Mouse (Mus musculus): ENCODE data around the gene Gng12. TPM values are rescaled to one million over a fixed set of nuclear protein-coding genes. Genes with fewer than 3 reads are reported as not detected.
A peak's percentile ranks its signal among the peaks of the same experiment; 100 is the strongest.
"Not testable (repeated sequence)": the region's sequence is repeated elsewhere in the genome, so short reads cannot be mapped to it uniquely, and the experiment has no call there.

Gene Gng12
- polyA plus RNA-seq (2014; fragmentation: Nextera tagmentation; extraction: Ambion mirVana), result 78.2 and 82.9 TPM in 2 replicates

GRCm38 (mm10) chr6:66896119-66896920 lies at the start of gene Gng12:
TSS of gene Gng12 (plus strand) at chr6:66896397.
- H3K4me1 ChIP-seq (ENCODE audit: control insufficient read depth, insufficient read depth, low read length), result no peaks in the 10 kb centered on the region

GRCm38 (mm10) chr6:66848936-66849335 lies 47.3 kb upstream of the Gng12 start:
- Histone ChIP-seq H3K36me3 (ENCODE audit: control insufficient read depth, insufficient read depth, low read length) (no peaks in the 10 kb centered on the region), H3K4me2 (ENCODE audit: low read depth, low read length) (no peak overlapping the region), H3K27me3 (ENCODE audit: control insufficient read depth, insufficient read depth, low read length) (no peaks in the 10 kb centered on the region), H3K27ac (ENCODE audit: low read depth, low read length) (no peak overlapping the region), H3K9me3 (ENCODE audit: control insufficient read depth, low read length) (no peaks in the 10 kb centered on the region), H3K4me3 (ENCODE audit: low read depth, low read length) (no peak overlapping the region), H3K4me1 (ENCODE audit: control insufficient read depth, insufficient read depth, low read length) (no peaks in the 10 kb centered on the region), H3K9ac (replicated peaks; ENCODE audit: low read depth, low read length) (no peak overlapping the region)
- 53% methylated on average over 4 of the region's 4 CpGs for WGBS
- no peak for ATAC-seq (ENCODE audit: low read depth)

More at GRCm38 (mm10) chr6:66896119-66896920, at the start of gene Gng12:
- under 1% methylated on average over 79 of the region's 98 CpGs for WGBS
- Histone ChIP-seq H3K27me3 (ENCODE audit: control insufficient read depth, insufficient read depth, low read length) (no peaks in the 10 kb centered on the region), H3K9me3 (ENCODE audit: control insufficient read depth, low read length) (no peaks in the 10 kb centered on the region), H3K4me3 (ENCODE audit: low read depth, low read length) (peak within 1 kb of the TSS; percentile 75), H3K9ac (replicated peaks; ENCODE audit: low read depth, low read length) (peak within 1 kb of the TSS; percentile 78), H3K27ac (ENCODE audit: low read depth, low read length) (peak within 1 kb of the TSS; percentile 6; the same call in 1 of the 2 replicates), H3K4me2 (ENCODE audit: low read depth, low read length) (peak within 1 kb of the TSS; percentile 80), H3K36me3 (ENCODE audit: control insufficient read depth, insufficient read depth, low read length) (no peaks in the 10 kb centered on the region)
- ATAC-seq (ENCODE audit: low read depth), result peak; percentile 91

- no peak for ATAC-seq (ENCODE audit: low read depth)
- H3K27ac ChIP-seq (ENCODE audit: low read depth, low read length), result no peak overlapping the region
- H3K4me2 ChIP-seq (ENCODE audit: low read depth, low read length), result no peak overlapping the region
- no peak overlapping the region for H3K4me3 ChIP-seq (ENCODE audit: low read depth, low read length)
- H3K4me1 ChIP-seq (ENCODE audit: control insufficient read depth, insufficient read depth, low read length), result no peaks in the 10 kb centered on the region
- H3K9me3 ChIP-seq (ENCODE audit: control insufficient read depth, low read length), result no peaks in the 10 kb centered on the region
- no peaks in the 10 kb centered on the region for H3K36me3 ChIP-seq (ENCODE audit: control insufficient read depth, insufficient read depth, low read length)
- H3K27me3 ChIP-seq (ENCODE audit: control insufficient read depth, insufficient read depth, low read length), result no peaks in the 10 kb centered on the region
- no peak overlapping the region for H3K9ac ChIP-seq (replicated peaks; ENCODE audit: low read depth, low read length)
Measured at GRCm38 (mm10) chr6:66856236-66856635, 40.0 kb upstream of the Gng12 start.

- no peak for ATAC-seq (ENCODE audit: low read depth)
- H3K9me3 ChIP-seq (ENCODE audit: control insufficient read depth, low read length), result no peaks in the 10 kb centered on the region
- no peaks in the 10 kb centered on the region for H3K4me1 ChIP-seq (ENCODE audit: control insufficient read depth, insufficient read depth, low read length)
- no peaks in the 10 kb centered on the region for H3K36me3 ChIP-seq (ENCODE audit: control insufficient read depth, insufficient read depth, low read length)
- H3K27me3 ChIP-seq (ENCODE audit: control insufficient read depth, insufficient read depth, low read length), result no peaks in the 10 kb centered on the region
- no peak overlapping the region for H3K4me3 ChIP-seq (ENCODE audit: low read depth, low read length)
- H3K27ac ChIP-seq (ENCODE audit: low read depth, low read length), result no peak overlapping the region
- WGBS, result 87% methylated on average over 1 of the region's 1 CpGs
- no peak overlapping the region for H3K4me2 ChIP-seq (ENCODE audit: low read depth, low read length)
- no peak overlapping the region for H3K9ac ChIP-seq (replicated peaks; ENCODE audit: low read depth, low read length)
Measured at GRCm38 (mm10) chr6:66858356-66858755, 37.8 kb upstream of the Gng12 start.

GRCm38 (mm10) chr6:66859391-66859790 lies 36.8 kb upstream of the Gng12 start:
- Histone ChIP-seq H3K4me3 (ENCODE audit: low read depth, low read length) (no peak overlapping the region), H3K4me1 (ENCODE audit: control insufficient read depth, insufficient read depth, low read length) (no peaks in the 10 kb centered on the region), H3K9me3 (ENCODE audit: control insufficient read depth, low read length) (no peaks in the 10 kb centered on the region), H3K36me3 (ENCODE audit: control insufficient read depth, insufficient read depth, low read length) (no peaks in the 10 kb centered on the region), H3K9ac (replicated peaks; ENCODE audit: low read depth, low read length) (no peak overlapping the region), H3K4me2 (ENCODE audit: low read depth, low read length) (no peak overlapping the region), H3K27me3 (ENCODE audit: control insufficient read depth, insufficient read depth, low read length) (no peaks in the 10 kb centered on the region), H3K27ac (ENCODE audit: low read depth, low read length) (no peak overlapping the region)
- no peak for ATAC-seq (ENCODE audit: low read depth)

GRCm38 (mm10) chr6:66864463-66864862 lies 31.7 kb upstream of the Gng12 start:
- WGBS, result 75% methylated on average over 2 of the region's 2 CpGs
- no peaks in the 10 kb centered on the region for H3K27me3 ChIP-seq (ENCODE audit: control insufficient read depth, insufficient read depth, low read length)
- no peak overlapping the region for H3K4me3 ChIP-seq (ENCODE audit: low read depth, low read length)
- H3K9me3 ChIP-seq (ENCODE audit: control insufficient read depth, low read length), result no peaks in the 10 kb centered on the region
- H3K4me1 ChIP-seq (ENCODE audit: control insufficient read depth, insufficient read depth, low read length), result no peaks in the 10 kb centered on the region
- H3K4me2 ChIP-seq (ENCODE audit: low read depth, low read length), result no peak overlapping the region
- no peak overlapping the region for H3K9ac ChIP-seq (replicated peaks; ENCODE audit: low read depth, low read length)
- H3K27ac ChIP-seq (ENCODE audit: low read depth, low read length), result no peak overlapping the region
- H3K36me3 ChIP-seq (ENCODE audit: control insufficient read depth, insufficient read depth, low read length), result no peaks in the 10 kb centered on the region
- no peak for ATAC-seq (ENCODE audit: low read depth)

GRCm38 (mm10) chr6:66866295-66866694 lies 29.9 kb upstream of the Gng12 start:
- Histone ChIP-seq H3K27ac (ENCODE audit: low read depth, low read length) (no peak overlapping the region), H3K27me3 (ENCODE audit: control insufficient read depth, insufficient read depth, low read length) (no peaks in the 10 kb centered on the region), H3K4me1 (ENCODE audit: control insufficient read depth, insufficient read depth, low read length) (no peaks in the 10 kb centered on the region), H3K4me3 (ENCODE audit: low read depth, low read length) (no peak overlapping the region), H3K4me2 (ENCODE audit: low read depth, low read length) (no peak overlapping the region), H3K36me3 (ENCODE audit: control insufficient read depth, insufficient read depth, low read length) (no peaks in the 10 kb centered on the region), H3K9me3 (ENCODE audit: control insufficient read depth, low read length) (no peaks in the 10 kb centered on the region), H3K9ac (replicated peaks; ENCODE audit: low read depth, low read length) (no peak overlapping the region)
- WGBS, result 98% methylated on average over 1 of the region's 1 CpGs
- ATAC-seq (ENCODE audit: low read depth), result no peak

GRCm38 (mm10) chr6:66877048-66877447 lies 19.1 kb upstream of the Gng12 start:
- not testable (repeated sequence) for H3K9me3 ChIP-seq (ENCODE audit: control insufficient read depth, low read length); H3K36me3 ChIP-seq (ENCODE audit: control insufficient read depth, insufficient read depth, low read length); H3K4me1 ChIP-seq (ENCODE audit: control insufficient read depth, insufficient read depth, low read length); H3K4me2 ChIP-seq (ENCODE audit: low read depth, low read length); ATAC-seq (ENCODE audit: low read depth); H3K9ac ChIP-seq (replicated peaks; ENCODE audit: low read depth, low read length); H3K27me3 ChIP-seq (ENCODE audit: control insufficient read depth, insufficient read depth, low read length); H3K27ac ChIP-seq (ENCODE audit: low read depth, low read length); H3K4me3 ChIP-seq (ENCODE audit: low read depth, low read length)
- 95% methylated on average over 8 of the region's 13 CpGs for WGBS

- H3K27ac ChIP-seq (ENCODE audit: low read depth, low read length), result no peak overlapping the region
- H3K9me3 ChIP-seq (ENCODE audit: control insufficient read depth, low read length), result 0 out of 2 replicates have a peak, but pooled peaks cover 4% of the 10 kb centered on the region
- 94% methylated on average over 3 of the region's 3 CpGs for WGBS
- no peaks in the 10 kb centered on the region for H3K36me3 ChIP-seq (ENCODE audit: control insufficient read depth, insufficient read depth, low read length)
- ATAC-seq (ENCODE audit: low read depth), result no peak
- H3K4me1 ChIP-seq (ENCODE audit: control insufficient read depth, insufficient read depth, low read length), result no peaks in the 10 kb centered on the region
- no peak overlapping the region for H3K4me3 ChIP-seq (ENCODE audit: low read depth, low read length)
- no peaks in the 10 kb centered on the region for H3K27me3 ChIP-seq (ENCODE audit: control insufficient read depth, insufficient read depth, low read length)
- H3K4me2 ChIP-seq (ENCODE audit: low read depth, low read length), result no peak overlapping the region
- no peak overlapping the region for H3K9ac ChIP-seq (replicated peaks; ENCODE audit: low read depth, low read length)
Measured at GRCm38 (mm10) chr6:66890349-66891158, 5.6 kb upstream of the Gng12 start.
